Mouse (Mus musculus) megakaryocyte, embryonic 14.5 days (primary cell): ENCODE results near the gene Slc2a1.

Source experiments
- FLI1 ChIP-seq: IDR thresholded peaks from 2 replicates; pipeline ENCODE4 v1.6.1; 2012; ENCODE audit warnings: low read length, inconsistent platforms, mixed read lengths
- GATA1 ChIP-seq: IDR thresholded peaks from 3 replicates; pipeline ENCODE4 v1.6.1; 2012; ENCODE audit warnings: mixed read lengths, low read length, inconsistent platforms, borderline replicate concordance

DNA sequence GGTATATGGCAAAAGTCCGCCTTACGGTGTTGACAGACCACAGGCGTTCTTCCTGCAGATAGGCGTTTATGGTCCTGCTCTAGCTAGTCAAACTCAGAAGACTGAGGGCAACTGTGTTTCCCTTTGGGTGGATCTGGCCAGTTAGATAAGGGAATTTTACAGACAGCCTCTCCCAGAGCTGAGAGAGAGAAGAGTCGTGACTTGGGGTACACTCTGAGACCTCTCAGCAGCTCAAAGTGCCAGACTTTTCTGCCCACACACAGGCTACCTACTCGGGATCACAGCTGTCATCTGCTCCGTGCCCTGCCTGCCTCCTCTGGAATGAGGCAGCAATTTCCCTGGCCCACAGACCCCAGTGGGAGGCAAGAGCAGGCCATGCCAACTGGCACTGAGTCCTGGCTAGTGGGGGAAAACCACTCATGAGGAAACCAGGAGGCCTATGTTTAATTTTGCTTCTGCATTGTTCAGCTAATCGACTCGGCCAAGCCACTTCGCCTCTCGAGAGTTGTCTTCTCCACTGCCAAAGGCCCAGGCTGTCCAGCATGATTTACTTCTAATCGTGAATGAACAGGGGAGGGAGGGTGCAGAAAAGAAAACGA lies 31.3 kb upstream of the Slc2a1 start:
- peak; percentile 73; the same call in 2 of the 3 replicates for TF ChIP-seq GATA1
- no peak for TF ChIP-seq FLI1
